8 mouse cellular contexts compared by ENCODE assay signal in genomic region chr17:47009898-47010721, GRCm38 (mm10). TPM values are rescaled to one million over a fixed set of nuclear protein-coding genes. Genes with fewer than 3 reads are reported as not detected.
DNase-seq lines count a peak whose midpoint lies in the region; ATAC-seq lines count a peak whose summit lies in the region.

TSS of gene Ubr2 (minus strand) at chr17:47010556.

- peaks cover 16% of the 10 kb centered on the region for H3K4me1 ChIP-seq in lung, embryonic 16.5 days (replicated peaks; ENCODE audit: control insufficient read depth, insufficient read depth, low read length)

- no peaks in the 10 kb centered on the region; the same call in 1 of the 2 replicates for H3K27me3 ChIP-seq in lung, embryonic 16.5 days (ENCODE audit: control insufficient read depth, insufficient read depth, low read depth, low read length)

- peak within 1 kb of the TSS; percentile 97 for H3K27ac ChIP-seq in lung, embryonic 16.5 days (ENCODE audit: low read length)

- peaks cover 3% of the 10 kb centered on the region; the same call in 1 of the 2 replicates for H3K36me3 ChIP-seq in lung, embryonic 16.5 days (ENCODE audit: control insufficient read depth, insufficient read depth, low read length)

- ATAC-seq in hematopoietic stem cell, adult 5-6 weeks (replicated peaks in 1 of 2; ENCODE audit: insufficient read depth in 1 of 2, low FRiP score in 2 of 2, low TSS enrichment in 1 of 2, low read depth in 1 of 2, poor library complexity in 2 of 2, severe bottlenecking in 2 of 2) = peak; percentile 94 to 96
- peak; percentile 98 for ATAC-seq in lung, embryonic 16.5 days (ENCODE audit: low read depth)

- peak; percentile 95 for DNase-seq in MEL-GATA-1-ER (ENCODE audit: extremely low read depth, low read depth)
- peak; percentile 93 for DNase-seq in cerebellum, adult 8-10 months
- DNase-seq in forelimb bud, embryonic 11.5 days (ENCODE audit: low read depth, low spot score) = peak; percentile 94
- peak; percentile 83 for DNase-seq in layer of hippocampus, adult 9-10 months (ENCODE audit: low spot score)
- DNase-seq in ovary, postnatal 10 days (ENCODE audit: low spot score) = peak; percentile 74
- DNase-seq in thymus, postnatal 10 days (ENCODE audit: low spot score in 2 of 2) = peak; percentile 80 to 83

- peak within 1 kb of the TSS; percentile 83 for H3K4me2 ChIP-seq in lung, embryonic 16.5 days (ENCODE audit: low read depth, low read length)

- WGBS in lung, embryonic 16.5 days = under 1% methylated on average over 77 of the region's 77 CpGs

- H3K4me3 ChIP-seq in lung, embryonic 16.5 days (ENCODE audit: low read length) = peak within 1 kb of the TSS; percentile 98

- peak within 1 kb of the TSS; percentile 99 for H3K9ac ChIP-seq in lung, embryonic 16.5 days (ENCODE audit: low read length)

- no peaks in the 10 kb centered on the region for H3K9me3 ChIP-seq in lung, embryonic 16.5 days (ENCODE audit: control insufficient read depth, low read length)

RNA-seq across cellular contexts. Expression of gene Ubr2, which starts in this region (rescaled TPM):
- 34.3 and 36.7 TPM in 2 replicates for total RNA-seq in hematopoietic stem cell, adult 5-6 weeks (2017)
- 15.2 and 16.1 TPM in 2 replicates for polyA plus RNA-seq in lung, embryonic 16.5 days (2015; fragmentation: Nextera tagmentation; extraction: Ambion mirVana)

Comparison
In these comparisons a context has a peak if more than half of its experiments do, and no peak if none do; other contexts are left out.
1. Peak in every context shown above with its lines: DNase-seq, ATAC-seq, H3K4me3 ChIP-seq and H3K27ac ChIP-seq.